Mouse (Mus musculus): Measurements from ENCODE around the gene Prpf6.

- TF ChIP-seq CTCF (IDR thresholded peaks at IDR 0.05; ENCODE audit: low read depth): peak; percentile 49
- TF ChIP-seq EP300 (IDR thresholded peaks at IDR 0.05; ENCODE audit: low read depth): no peak
Measured at GRCm38 (mm10) chr2:181623401-181623800, 31.7 kb downstream of the Prpf6 start.
